Mouse (Mus musculus) embryonic stem cell, embryonic (primary cell): ENCODE measurements around the gene Shc3.

Source experiments
- CTCF ChIA-PET, 4 experiments: fragments of 300-600 bp in 2 of 4; fragments of 350-600 bp in 2 of 4; sonication (Branson Sonifier 250); formaldehyde crosslinking; loops; one replicate each; lab custom pipeline; 2022; ENCODE audit warnings: inconsistent platforms in 2 of 4; lab: Charles Lee
- POLR2A ChIA-PET, 4 experiments: fragments of 300-600 bp in 2 of 4; fragments of 350-600 bp in 2 of 4; sonication (Branson Sonifier 250); formaldehyde crosslinking; loops; one replicate each; lab custom pipeline; 2022; ENCODE audit warnings: antibody characterized with exemption in 4 of 4, inconsistent platforms in 1 of 4; lab: Charles Lee

Shc3 gene

GRCm38 (mm10) chr13:51568911-51569684 is at the start of gene Shc3:
Gene Shc3, minus strand, starts transcription at chr13:51569419.
- CTCF ChIA-PET = no interaction called here
- POLR2A ChIA-PET = interaction anchor here in 2 of 4 experiments (0.6 kb wide), 2 partner anchors 17 to 40 kb away, joined by 3 read pairs; no protein-coding TSS in a partner anchor

GRCm38 (mm10) chr13:51618602-51619001 is 49.4 kb upstream of the Shc3 start:
- CTCF ChIA-PET = interaction anchor here (0.6 to 2.2 kb wide), 18 partner anchors 9 to 936 kb away, joined by 3 to 11 read pairs (median 4); partner anchors contain the start of gene Secisbp2 (in 1 of the 4)

GRCm38 (mm10) chr13:51617861-51618260 is 48.6 kb upstream of the Shc3 start:
- POLR2A ChIA-PET = interaction anchor here in 3 of 4 experiments (0.6 to 1.3 kb wide), 15 partner anchors 10 to 947 kb away, joined by 3 to 5 read pairs (median 3); partner anchors contain the start of gene Secisbp2 (in 1 of the 3)
- CTCF ChIA-PET = interaction anchor here (0.6 to 2.2 kb wide), 25 partner anchors 9 to 1757 kb away, joined by 3 to 11 read pairs (median 4); partner anchors contain the start of genes Secisbp2 (in 1 of the 4) and Sema4d (in 1 of the 4)

More at GRCm38 (mm10) chr13:51618602-51619001, 49.4 kb upstream of the Shc3 start:
- POLR2A ChIA-PET = interaction anchor here in 3 of 4 experiments (0.5 to 1.3 kb wide), 16 partner anchors 9 to 1342 kb away, joined by 3 to 13 read pairs (median 3); partner anchors contain the start of genes Cks2 (in 1 of the 3) and Secisbp2 (in 1 of the 3)

GRCm38 (mm10) chr13:51617306-51617705 is 48.1 kb upstream of the Shc3 start:
- ChIA-PET POLR2A (interaction anchor here in 3 of 4 experiments (0.6 to 2.1 kb wide), 13 partner anchors 11 to 1667 kb away, joined by 3 to 10 read pairs (median 3); partner anchors contain the start of gene Secisbp2 (in 1 of the 3)), CTCF (interaction anchor here (0.6 to 2.2 kb wide), 23 partner anchors 8 to 1758 kb away, joined by 3 to 11 read pairs (median 4); partner anchors contain the start of gene Sema4d (in 1 of the 4))

GRCm38 (mm10) chr13:51616417-51617044 is 47.3 kb upstream of the Shc3 start:
- POLR2A ChIA-PET = interaction anchor here in 3 of 4 experiments (0.7 to 2.1 kb wide), 8 partner anchors 13 to 1668 kb away, joined by 3 to 10 read pairs (median 4); no protein-coding TSS in a partner anchor
- CTCF ChIA-PET = interaction anchor here in 1 of 4 experiments (0.7 to 1.5 kb wide), 2 partner anchors 11 to 15 kb away, joined by 3 to 4 read pairs; no protein-coding TSS in a partner anchor

GRCm38 (mm10) chr13:51615815-51616214 is 46.6 kb upstream of the Shc3 start:
- ChIA-PET POLR2A (interaction anchor here in 3 of 4 experiments (0.8 to 2.1 kb wide), 10 partner anchors 10 to 514 kb away, joined by 3 to 10 read pairs (median 3); partner anchors contain the start of gene Secisbp2 (in 1 of the 3)), CTCF (interaction anchor here in 2 of 4 experiments (0.9 to 1.5 kb wide), 2 partner anchors 15 to 197 kb away, joined by 3 read pairs; no protein-coding TSS in a partner anchor)

GRCm38 (mm10) chr13:51611500-51611899 is 42.3 kb upstream of the Shc3 start:
- CTCF ChIA-PET = interaction anchor here in 1 of 4 experiments (1.1 kb wide), 1 partner anchor 12 kb away, joined by 4 read pairs; no protein-coding TSS in a partner anchor
- POLR2A ChIA-PET = interaction anchor here in 2 of 4 experiments (0.6 to 2.0 kb wide), 6 partner anchors 19 to 654 kb away, joined by 3 to 5 read pairs (median 4); no protein-coding TSS in a partner anchor

- POLR2A ChIA-PET = interaction anchor here in 3 of 4 experiments (0.6 to 2.0 kb wide), 7 partner anchors 13 to 710 kb away, joined by 3 to 5 read pairs (median 4); no protein-coding TSS in a partner anchor
- CTCF ChIA-PET = interaction anchor here in 3 of 4 experiments (0.7 to 1.1 kb wide), 3 partner anchors 12 to 187 kb away, joined by 3 to 4 read pairs (median 3); no protein-coding TSS in a partner anchor
Measured at GRCm38 (mm10) chr13:51611060-51611459, 41.8 kb upstream of the Shc3 start.

GRCm38 (mm10) chr13:51609231-51609630 is 40.0 kb upstream of the Shc3 start:
- ChIA-PET CTCF (interaction anchor here in 2 of 4 experiments (0.6 to 2.5 kb wide), 6 partner anchors 9 to 648 kb away, joined by 3 to 11 read pairs (median 4); no protein-coding TSS in a partner anchor), POLR2A (interaction anchor here in 2 of 4 experiments (0.6 to 1.2 kb wide), 3 partner anchors 9 to 41 kb away, joined by 3 read pairs; no protein-coding TSS in a partner anchor)

GRCm38 (mm10) chr13:51603894-51604244 is 34.6 kb upstream of the Shc3 start:
- ChIA-PET POLR2A (interaction anchor here in 2 of 4 experiments (1.3 kb wide), 2 partner anchors 11 to 12 kb away, joined by 3 to 4 read pairs; no protein-coding TSS in a partner anchor), CTCF (interaction anchor here in 1 of 4 experiments (0.6 kb wide), 1 partner anchor 586 kb away, joined by 3 read pairs; no protein-coding TSS in a partner anchor)

GRCm38 (mm10) chr13:51603221-51603893 is 34.1 kb upstream of the Shc3 start:
- POLR2A ChIA-PET = interaction anchor here in 2 of 4 experiments (0.5 to 1.3 kb wide), 3 partner anchors 12 to 16 kb away, joined by 3 to 4 read pairs (median 3); no protein-coding TSS in a partner anchor
- CTCF ChIA-PET = interaction anchor here in 1 of 4 experiments (0.6 kb wide), 1 partner anchor 585 kb away, joined by 3 read pairs; no protein-coding TSS in a partner anchor

GRCm38 (mm10) chr13:51602764-51603163 is 33.5 kb upstream of the Shc3 start:
- ChIA-PET POLR2A (interaction anchor here in 2 of 4 experiments (0.5 to 1.3 kb wide), 2 partner anchors 13 to 15 kb away, joined by 3 to 4 read pairs; no protein-coding TSS in a partner anchor), CTCF (interaction anchor here in 1 of 4 experiments (0.6 kb wide), 1 partner anchor 93 kb away, joined by 5 read pairs; no protein-coding TSS in a partner anchor)

- ChIA-PET POLR2A (no interaction called here), CTCF (interaction anchor here in 1 of 4 experiments (1.3 kb wide), 1 partner anchor 9 kb away, joined by 3 read pairs; no protein-coding TSS in a partner anchor)
Measured at GRCm38 (mm10) chr13:51600169-51600568, 30.9 kb upstream of the Shc3 start.

- ChIA-PET POLR2A (interaction anchor here in 1 of 4 experiments (1.0 kb wide), 1 partner anchor 13 kb away, joined by 4 read pairs; no protein-coding TSS in a partner anchor), CTCF (interaction anchor here in 2 of 4 experiments (0.6 kb wide), 2 partner anchors 11 to 161 kb away, joined by 3 to 4 read pairs; no protein-coding TSS in a partner anchor)
Measured at GRCm38 (mm10) chr13:51598063-51598462, 28.8 kb upstream of the Shc3 start.

GRCm38 (mm10) chr13:51595404-51595803 is 26.2 kb upstream of the Shc3 start:
- ChIA-PET CTCF (no interaction called here), POLR2A (no interaction called here)

- ChIA-PET POLR2A (interaction anchor here in 1 of 4 experiments (0.7 kb wide), 1 partner anchor 385 kb away, joined by 3 read pairs; no protein-coding TSS in a partner anchor), CTCF (no interaction called here)
Measured at GRCm38 (mm10) chr13:51594656-51595311, 25.6 kb upstream of the Shc3 start.
